Mouse (Mus musculus) stomach, embryonic 16.5 days (tissue): ENCODE results near the gene Bfsp2. TPM values are rescaled to one million over a fixed set of nuclear protein-coding genes. Genes with fewer than 3 reads are reported as not detected.
A peak's percentile ranks its signal among the peaks of the same experiment; 100 is the strongest.

Source experiments
- ATAC-seq: fragments of 200-750 bp; cut with Nextera tagmentation; 2 replicates; pipeline ENCODE4 v1.8.0; 2017; ENCODE audit warnings: moderate number of reproducible peaks, moderate TSS enrichment; ENCODE audit not compliant: insufficient read depth, low FRiP score
- H3K27ac ChIP-seq: fragments of 300-500 bp; sonication (generic); 2 replicates; pipeline ENCODE4 v1.5.1; 2014; ENCODE audit warnings: low read length
- H3K27me3 ChIP-seq: fragments of 300-500 bp; sonication (generic); 2 replicates; pipeline ENCODE4 v1.6.1; 2014; ENCODE audit warnings: low read length, control low read depth, mixed read lengths; ENCODE audit not compliant: control insufficient read depth, insufficient read depth
- H3K36me3 ChIP-seq: fragments of 300-500 bp; sonication (generic); 2 replicates; pipeline ENCODE4 v1.6.1; 2014; ENCODE audit warnings: low read length; ENCODE audit not compliant: control insufficient read depth, insufficient read depth
- H3K4me1 ChIP-seq: fragments of 300-500 bp; sonication (generic); 2 replicates; pipeline ENCODE4 v1.6.1; 2014; ENCODE audit warnings: low read length, control low read depth, mixed read lengths; ENCODE audit not compliant: control insufficient read depth, insufficient read depth
- H3K4me2 ChIP-seq: fragments of 300-500 bp; sonication (generic); 2 replicates; pipeline ENCODE4 v1.6.1; 2014; ENCODE audit warnings: low read depth, low read length, mixed read lengths
- H3K4me3 ChIP-seq: fragments of 300-500 bp; sonication (generic); replicated peaks from 2 replicates; pipeline ENCODE4 v1.5.1; 2014; ENCODE audit warnings: mild to moderate bottlenecking, low read length
- H3K9ac ChIP-seq: fragments of 300-500 bp; sonication (generic); 2 replicates; pipeline ENCODE4 v1.6.1; 2014; ENCODE audit warnings: low read length
- H3K9me3 ChIP-seq: fragments of 300-500 bp; sonication (generic); replicated peaks from 2 replicates; pipeline ENCODE4 v1.6.1; 2016; ENCODE audit warnings: low read length, control low read depth; ENCODE audit not compliant: control insufficient read depth
- WGBS: fragments of 180-500 bp; shearing (Covaris S2); extraction: QIAGEN DNeasy Blood & Tissue Kit; methylation state at CpG from one replicate; pipeline ENCODE4 v1.1.7; 2014; 5-methylcytosine and 5-hydroxymethylcytosine counted together
- polyA plus RNA-seq: library from polyadenylated mRNA; unstranded; fragments of >200 nt; fragmentation: Nextera tagmentation; extraction: Ambion mirVana; gene quantifications from 2 replicates; pipeline ENCODE4 v1.2.1, GENCODE M21; 2015

The Bfsp2 gene
- polyA plus RNA-seq, 1 experiment from 2014 or later: 0.72 TPM

- Histone ChIP-seq H3K36me3 (no peaks in the 10 kb centered on the region), H3K27ac (no peak overlapping the region), H3K4me2 (no peak overlapping the region), H3K4me3 (no peak overlapping the region), H3K4me1 (peaks cover 10% of the 10 kb centered on the region; the same call in 1 of the 2 replicates), H3K27me3 (no peaks in the 10 kb centered on the region), H3K9ac (no peak overlapping the region), H3K9me3 (peaks cover 5% of the 10 kb centered on the region; the same call in 1 of the 2 replicates)
- 87% methylated on average over 5 of the region's 5 CpGs for WGBS
- no peak for ATAC-seq
Observed at GRCm38 (mm10) chr9:103444656-103445055, 35.6 kb downstream of the Bfsp2 start.

- no peaks in the 10 kb centered on the region for H3K36me3 ChIP-seq
- H3K4me1 ChIP-seq: peaks cover 10% of the 10 kb centered on the region; the same call in 1 of the 2 replicates
- no peak overlapping the region for H3K4me3 ChIP-seq
- H3K27ac ChIP-seq: no peak overlapping the region
- H3K9ac ChIP-seq: no peak overlapping the region
- H3K4me2 ChIP-seq: no peak overlapping the region
- H3K9me3 ChIP-seq: peaks cover 5% of the 10 kb centered on the region; the same call in 1 of the 2 replicates
- ATAC-seq: no peak
- WGBS: 52% methylated on average over 7 of the region's 7 CpGs
- H3K27me3 ChIP-seq: no peaks in the 10 kb centered on the region
Observed at GRCm38 (mm10) chr9:103443824-103444185, 36.4 kb downstream of the Bfsp2 start.

GRCm38 (mm10) chr9:103443121-103443823 lies 36.9 kb downstream of the Bfsp2 start:
- Histone ChIP-seq H3K9ac (no peak overlapping the region), H3K36me3 (no peaks in the 10 kb centered on the region), H3K4me2 (no peak overlapping the region), H3K4me3 (no peak overlapping the region), H3K4me1 (peaks cover 10% of the 10 kb centered on the region; the same call in 1 of the 2 replicates), H3K27ac (no peak overlapping the region), H3K27me3 (no peaks in the 10 kb centered on the region), H3K9me3 (peaks cover 5% of the 10 kb centered on the region; the same call in 1 of the 2 replicates)
- no peak for ATAC-seq
- WGBS: 27% methylated on average over 13 of the region's 13 CpGs

GRCm38 (mm10) chr9:103440597-103440996 lies 39.6 kb downstream of the Bfsp2 start:
- no peak overlapping the region for H3K9ac ChIP-seq
- no peak for ATAC-seq

GRCm38 (mm10) chr9:103437104-103437503 lies 43.1 kb downstream of the Bfsp2 start:
- Histone ChIP-seq H3K4me3 (no peak overlapping the region), H3K36me3 (no peaks in the 10 kb centered on the region), H3K4me2 (no peak overlapping the region), H3K27me3 (no peaks in the 10 kb centered on the region), H3K9me3 (no peaks in the 10 kb centered on the region), H3K4me1 (peaks cover 14% of the 10 kb centered on the region), H3K27ac (no peak overlapping the region), H3K9ac (no peak overlapping the region)
- ATAC-seq: no peak
- 53% methylated on average over 5 of the region's 5 CpGs for WGBS

More at GRCm38 (mm10) chr9:103440597-103440996, 39.6 kb downstream of the Bfsp2 start:
- Histone ChIP-seq H3K9me3 (peaks cover 5% of the 10 kb centered on the region; the same call in 1 of the 2 replicates), H3K4me1 (peaks cover 10% of the 10 kb centered on the region; the same call in 1 of the 2 replicates), H3K4me3 (no peak overlapping the region), H3K27ac (no peak overlapping the region), H3K4me2 (no peak overlapping the region), H3K27me3 (no peaks in the 10 kb centered on the region), H3K36me3 (no peaks in the 10 kb centered on the region)
- WGBS: 49% methylated on average over 3 of the region's 3 CpGs

GRCm38 (mm10) chr9:103434116-103434515 lies 46.1 kb downstream of the Bfsp2 start:
- Histone ChIP-seq H3K27ac (no peak overlapping the region), H3K9ac (no peak overlapping the region), H3K4me2 (no peak overlapping the region), H3K4me1 (peaks cover 8% of the 10 kb centered on the region), H3K9me3 (no peaks in the 10 kb centered on the region), H3K4me3 (no peak overlapping the region), H3K27me3 (no peaks in the 10 kb centered on the region), H3K36me3 (no peaks in the 10 kb centered on the region)
- ATAC-seq: no peak
- 51% methylated on average over 4 of the region's 4 CpGs for WGBS

GRCm38 (mm10) chr9:103432122-103432778 lies 48.0 kb downstream of the Bfsp2 start:
- ATAC-seq: peak; percentile 41; the same call in 1 of the 2 replicates
- no peaks in the 10 kb centered on the region for H3K36me3 ChIP-seq
- peaks cover 8% of the 10 kb centered on the region for H3K4me1 ChIP-seq
- H3K9ac ChIP-seq: no peak overlapping the region
- H3K4me2 ChIP-seq: no peak overlapping the region
- no peaks in the 10 kb centered on the region for H3K27me3 ChIP-seq
- no peak overlapping the region for H3K4me3 ChIP-seq
- peak overlapping the region; percentile 37; the same call in 1 of the 2 replicates for H3K27ac ChIP-seq
- 29% methylated on average over 13 of the region's 13 CpGs for WGBS
- H3K9me3 ChIP-seq: no peaks in the 10 kb centered on the region

GRCm38 (mm10) chr9:103431718-103432117 lies 48.5 kb downstream of the Bfsp2 start:
- no peak for ATAC-seq
- H3K4me2 ChIP-seq: no peak overlapping the region
- no peaks in the 10 kb centered on the region for H3K27me3 ChIP-seq
- H3K36me3 ChIP-seq: no peaks in the 10 kb centered on the region
- H3K9me3 ChIP-seq: no peaks in the 10 kb centered on the region
- no peak overlapping the region for H3K9ac ChIP-seq
- WGBS: 79% methylated on average over 1 of the region's 1 CpGs
- H3K27ac ChIP-seq: no peak overlapping the region
- no peak overlapping the region for H3K4me3 ChIP-seq
- H3K4me1 ChIP-seq: peaks cover 8% of the 10 kb centered on the region
